Mouse (Mus musculus): ENCODE results near the gene Men1.

GRCm38 (mm10) chr19:6383470-6383869 is 48.7 kb downstream of the Men1 start:
- TF ChIP-seq POLR2A (IDR thresholded peaks at IDR 0.05; ENCODE audit: control insufficient read depth, extremely low read depth, insufficient read depth, low read length, poor library complexity) (no peak), CTCF (IDR thresholded peaks at IDR 0.05; ENCODE audit: borderline replicate concordance, control insufficient read depth, extremely low read depth, insufficient read depth, low read length, poor library complexity) (no peak)

All from thymus, adult 2 months (tissue).